Mouse (Mus musculus) small intestine, adult 2 months (tissue): ENCODE results near the gene Stk32c.

ENCODE experiments used
- CTCF ChIP-seq: fragments of 200-500 bp; IDR thresholded peaks from 2 replicates; pipeline ENCODE4 v1.5.1; 2012; ENCODE audit warnings: low read depth, mild to moderate bottlenecking, control low read depth, inconsistent platforms, low read length, moderate library complexity, mixed read lengths; ENCODE audit not compliant: insufficient replicate concordance, insufficient read length; ENCODE audit errors: extremely low read depth
- POLR2A ChIP-seq: fragments of 200-500 bp; IDR thresholded peaks from 2 replicates; pipeline ENCODE4 v1.6.1; 2012; ENCODE audit warnings: low read depth, mild to moderate bottlenecking, control low read depth, inconsistent platforms, low read length, moderate library complexity

DNA sequence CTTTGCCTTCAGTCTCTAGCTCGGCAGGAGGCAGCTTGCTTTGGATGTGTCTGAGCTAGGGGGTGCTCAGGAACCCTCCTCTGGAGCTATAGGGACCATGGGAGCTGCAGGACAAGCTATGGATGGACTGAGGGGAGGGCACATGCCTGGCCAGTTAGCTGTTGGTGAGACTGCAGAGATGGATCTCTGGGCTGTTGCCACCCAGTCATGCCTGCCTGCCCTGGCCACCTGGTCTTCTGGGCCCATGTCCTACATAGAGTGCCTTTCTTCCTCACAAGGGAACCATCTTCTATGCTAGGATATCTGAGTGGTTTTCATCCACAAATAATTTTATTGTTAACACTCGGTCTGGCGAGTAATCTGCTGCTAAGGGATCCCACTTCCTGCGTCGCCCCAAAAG, 6.4 kb upstream of the Stk32c start:
- TF ChIP-seq CTCF (no peak), POLR2A (no peak)
